Mouse (Mus musculus) cerebellum, adult 18-20 months (tissue): ENCODE data around the gene Gucy2d.
A peak's percentile ranks its signal among the peaks of the same experiment; 100 is the strongest.

ENCODE experiments used
- DNase-seq, 2 experiments: peaks; one replicate each; pipeline ENCODE4 v3.0.0; 2021

Gene Gucy2d

DNA sequence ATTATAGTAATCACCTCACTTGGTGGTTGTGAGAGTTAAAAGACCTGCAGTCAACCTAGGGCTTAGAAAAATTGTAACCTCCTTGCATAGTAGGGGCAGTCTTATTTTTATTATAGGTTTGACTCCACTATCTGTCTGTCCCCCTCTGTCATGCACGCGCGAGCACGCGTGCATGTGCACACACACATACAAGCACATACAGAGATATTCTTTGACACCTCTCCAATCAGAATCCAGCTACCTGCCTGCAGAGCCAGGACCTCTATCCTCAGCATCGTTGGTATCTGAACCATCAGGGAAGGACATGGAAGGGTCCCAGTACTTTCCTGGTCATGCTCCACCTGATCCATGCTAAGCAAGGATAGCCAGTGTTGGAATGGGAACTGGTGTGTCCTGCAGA lies 50.7 kb downstream of the Gucy2d start:
- no peak for DNase-seq

DNA sequence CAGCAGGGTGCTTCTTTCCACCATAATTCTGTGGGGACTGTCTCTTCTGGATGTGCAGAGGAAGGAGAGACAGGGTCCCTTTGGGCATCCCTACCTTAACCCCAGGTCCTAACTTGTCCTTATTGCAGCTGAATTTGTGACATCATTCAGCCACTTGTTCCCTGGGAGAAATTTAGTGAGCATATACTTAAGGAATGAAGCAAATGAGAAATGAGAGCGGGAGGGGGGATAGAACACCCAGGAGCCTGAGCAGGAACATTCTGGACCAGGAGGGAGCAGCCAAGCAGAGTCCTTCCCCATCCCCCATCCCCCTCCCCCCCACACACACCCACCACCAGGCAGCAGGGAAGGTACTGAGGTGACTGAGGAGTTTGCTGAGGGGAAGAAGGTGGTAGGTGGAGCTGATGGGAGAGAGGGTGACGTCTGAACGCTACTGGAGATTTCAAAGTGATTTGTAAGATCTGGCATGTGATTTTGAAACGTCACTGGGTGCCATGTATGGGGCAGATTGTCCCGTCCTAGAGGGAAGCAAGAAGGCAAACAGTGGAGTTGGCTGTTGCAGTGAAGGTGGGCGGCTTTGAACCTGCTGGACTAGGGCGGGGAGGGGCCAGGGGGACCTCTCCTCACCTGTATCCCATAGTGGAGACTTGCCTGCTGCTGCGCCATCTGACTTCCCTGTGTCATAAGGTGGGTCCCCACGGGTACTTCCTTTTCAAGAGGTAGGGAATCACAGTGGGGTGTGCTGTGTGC lies 51.4 kb downstream of the Gucy2d start:
- DNase-seq = no peak

DNA sequence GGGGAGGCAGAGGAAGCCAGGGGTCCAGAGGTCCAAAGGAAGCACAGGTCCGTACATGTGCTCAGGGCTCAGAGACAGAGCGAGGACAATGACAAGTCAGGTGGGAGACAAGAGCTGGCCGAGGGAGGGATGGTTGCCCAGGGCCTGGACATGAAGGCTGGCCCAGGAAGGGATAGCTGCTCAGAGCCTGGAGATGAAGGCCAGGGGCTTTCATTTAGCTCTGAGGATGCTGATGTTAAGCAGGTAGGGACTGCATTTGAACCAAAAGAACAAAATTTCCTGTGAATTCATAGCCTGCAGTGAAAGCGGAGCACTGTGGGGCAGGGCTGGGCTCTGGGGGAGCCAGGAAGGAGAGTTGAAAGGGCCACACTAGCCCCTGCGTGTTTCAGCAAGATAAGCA lies 52.1 kb downstream of the Gucy2d start:
- no peak for DNase-seq

DNA sequence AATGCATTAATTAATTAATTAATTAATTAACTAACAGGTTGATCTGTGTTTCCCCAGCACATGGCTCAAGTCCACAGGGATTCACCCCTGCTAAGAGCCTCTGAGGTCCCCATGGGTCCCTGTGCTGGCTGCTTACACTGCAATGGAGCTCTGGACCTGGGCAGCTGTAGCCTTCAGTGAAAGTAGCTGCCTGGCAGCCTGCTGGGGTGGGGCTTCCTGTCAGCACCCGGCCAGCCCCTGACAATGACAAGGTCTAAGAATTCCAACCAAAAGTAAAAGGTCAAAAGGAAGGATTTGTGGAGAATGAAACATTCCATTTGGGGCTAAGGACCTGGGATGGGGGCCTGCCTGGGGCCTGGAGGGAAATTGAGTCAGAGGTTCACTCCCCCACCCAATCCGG lies 53.1 kb downstream of the Gucy2d start:
- no peak for DNase-seq

DNA sequence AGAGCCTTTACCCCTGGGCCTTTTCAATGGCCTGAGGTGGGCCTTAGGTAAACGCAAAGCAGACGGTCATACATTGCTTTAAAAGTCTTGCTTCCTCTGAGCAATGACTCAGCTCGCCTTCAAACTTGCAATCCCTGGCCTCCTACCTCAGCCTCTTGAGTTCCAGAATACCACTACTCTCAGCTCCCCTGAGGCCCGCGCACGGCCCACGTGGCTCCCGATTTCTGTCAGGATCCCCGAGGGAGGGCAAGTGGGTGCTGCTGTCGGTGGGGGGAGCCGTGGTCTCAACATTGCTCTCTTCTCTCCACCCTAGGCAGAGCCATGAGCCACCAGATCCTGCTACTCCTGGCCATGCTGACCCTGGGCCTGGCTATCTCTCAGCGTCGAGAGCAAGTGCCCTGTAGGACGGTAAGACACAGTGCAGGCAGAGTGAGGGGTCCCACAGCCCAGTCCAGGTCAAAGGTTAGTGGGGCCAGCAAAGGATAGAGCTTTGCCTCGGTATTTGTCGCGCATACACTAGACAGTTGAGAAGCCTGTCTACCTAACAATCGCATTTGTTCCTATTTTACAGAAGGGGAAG lies 53.8 kb downstream of the Gucy2d start:
- no peak for DNase-seq

DNA sequence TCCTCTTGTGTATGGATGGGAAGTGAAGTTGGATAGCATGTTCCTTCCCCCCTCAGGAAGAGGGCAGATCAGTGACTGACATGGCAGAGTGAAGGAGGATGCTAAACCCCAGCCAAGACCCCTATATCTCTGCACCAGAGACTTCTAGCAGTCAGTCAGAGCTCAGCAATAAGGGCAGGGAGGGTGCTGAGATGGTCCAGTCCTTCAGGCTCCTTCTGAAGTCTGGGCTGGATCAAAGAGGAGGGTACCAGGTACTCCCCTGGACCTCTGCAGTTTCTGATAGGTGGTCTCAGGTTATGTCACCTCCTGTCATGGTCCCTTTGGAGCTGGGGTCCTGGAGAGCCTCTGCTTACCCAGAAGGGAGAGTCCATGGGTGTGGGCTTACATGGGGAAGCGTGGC lies 55.4 kb downstream of the Gucy2d start:
- no peak for DNase-seq

DNA sequence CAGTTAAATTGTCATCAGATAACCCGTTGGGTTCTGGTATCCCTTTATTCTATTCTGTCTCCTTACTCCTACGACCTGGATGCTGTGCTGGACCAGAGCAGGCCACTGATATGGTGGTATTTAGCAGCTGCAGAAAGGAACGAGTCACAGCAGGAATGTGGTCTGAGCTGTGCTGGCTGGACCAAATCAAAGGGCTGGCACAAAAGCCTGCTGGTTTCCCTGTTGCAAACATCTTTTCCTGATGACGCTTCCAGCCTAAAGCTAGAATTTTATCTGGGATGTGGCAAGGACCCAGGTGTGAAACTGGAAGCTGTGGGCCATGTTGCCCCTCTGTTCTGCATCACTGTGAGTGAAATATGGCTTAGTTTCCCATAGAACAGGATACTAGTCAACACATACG lies 57.2 kb downstream of the Gucy2d start:
- DNase-seq = no peak

DNA sequence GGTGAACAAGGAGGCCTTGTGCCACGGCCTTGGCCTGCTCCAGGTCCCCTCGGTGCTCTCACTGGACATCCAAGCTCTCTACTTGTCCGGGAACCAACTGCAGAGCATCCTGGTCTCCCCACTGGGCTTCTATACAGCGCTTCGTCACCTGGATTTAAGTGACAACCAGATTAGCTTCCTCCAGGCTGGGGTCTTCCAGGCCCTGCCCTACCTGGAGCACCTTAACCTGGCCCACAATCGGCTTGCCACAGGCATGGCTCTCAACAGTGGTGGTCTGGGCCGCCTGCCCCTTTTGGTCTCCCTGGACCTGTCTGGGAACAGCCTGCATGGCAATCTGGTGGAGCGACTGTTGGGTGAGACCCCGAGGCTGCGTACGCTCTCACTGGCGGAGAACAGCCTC lies 57.9 kb downstream of the Gucy2d start:
- no peak for DNase-seq

DNA sequence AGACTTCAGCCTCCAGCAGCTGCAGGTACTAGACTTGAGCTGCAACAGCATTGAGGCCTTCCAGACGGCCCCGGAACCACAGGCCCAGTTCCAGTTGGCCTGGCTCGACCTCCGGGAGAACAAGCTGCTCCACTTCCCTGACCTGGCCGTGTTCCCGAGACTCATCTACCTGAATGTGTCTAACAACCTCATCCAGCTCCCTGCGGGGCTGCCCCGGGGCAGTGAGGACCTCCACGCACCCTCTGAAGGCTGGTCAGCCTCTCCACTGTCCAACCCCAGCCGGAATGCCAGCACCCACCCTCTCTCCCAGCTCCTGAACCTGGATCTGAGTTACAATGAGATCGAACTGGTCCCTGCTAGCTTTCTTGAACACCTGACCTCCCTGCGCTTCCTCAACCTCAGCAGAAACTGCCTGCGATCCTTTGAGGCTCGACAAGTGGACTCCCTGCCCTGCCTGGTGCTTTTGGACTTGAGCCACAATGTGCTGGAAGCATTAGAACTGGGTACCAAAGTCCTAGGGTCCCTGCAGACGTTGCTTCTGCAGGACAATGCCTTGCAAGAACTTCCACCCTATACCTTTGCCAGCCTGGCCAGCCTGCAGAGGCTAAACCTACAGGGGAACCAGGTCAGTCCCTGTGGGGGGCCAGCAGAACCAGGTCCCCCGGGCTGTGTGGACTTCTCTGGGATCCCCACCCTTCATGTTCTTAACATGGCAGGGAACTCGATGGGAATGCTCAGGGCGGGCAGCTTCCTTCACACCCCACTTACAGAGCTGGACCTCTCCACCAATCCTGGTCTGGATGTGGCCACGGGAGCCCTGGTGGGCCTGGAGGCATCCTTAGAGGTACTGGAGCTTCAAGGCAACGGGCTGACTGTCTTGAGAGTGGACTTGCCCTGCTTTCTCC lies 58.7 kb downstream of the Gucy2d start:
- peak; percentile 70 to 75 for DNase-seq

DNA sequence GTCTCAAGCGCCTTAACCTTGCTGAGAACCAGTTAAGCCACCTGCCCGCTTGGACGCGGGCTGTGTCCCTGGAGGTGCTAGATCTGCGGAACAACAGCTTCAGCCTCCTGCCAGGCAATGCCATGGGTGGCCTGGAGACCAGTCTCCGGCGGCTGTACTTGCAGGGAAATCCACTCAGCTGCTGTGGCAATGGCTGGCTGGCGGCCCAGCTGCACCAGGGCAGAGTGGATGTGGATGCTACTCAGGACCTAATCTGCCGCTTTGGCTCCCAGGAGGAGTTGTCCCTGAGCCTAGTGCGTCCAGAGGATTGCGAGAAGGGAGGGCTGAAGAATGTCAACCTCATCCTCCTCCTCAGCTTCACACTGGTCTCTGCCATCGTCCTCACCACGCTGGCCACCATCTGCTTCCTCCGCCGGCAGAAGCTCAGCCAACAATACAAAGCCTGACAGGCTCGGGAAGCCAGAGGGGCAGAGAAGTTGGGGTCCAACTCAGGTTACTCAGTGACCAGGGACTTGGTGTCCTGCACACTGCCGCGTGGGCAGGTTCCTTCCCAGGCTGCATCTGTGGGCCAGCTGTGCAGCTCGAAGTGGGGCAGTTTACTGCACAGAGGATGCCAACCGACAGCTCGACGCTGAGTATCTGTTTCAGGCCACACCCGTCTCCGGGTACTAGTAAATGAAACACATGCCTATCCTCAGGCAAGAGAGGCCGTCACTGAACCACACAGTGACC lies 59.5 kb downstream of the Gucy2d start:
- DNase-seq = peak; percentile 46 to 66

DNA sequence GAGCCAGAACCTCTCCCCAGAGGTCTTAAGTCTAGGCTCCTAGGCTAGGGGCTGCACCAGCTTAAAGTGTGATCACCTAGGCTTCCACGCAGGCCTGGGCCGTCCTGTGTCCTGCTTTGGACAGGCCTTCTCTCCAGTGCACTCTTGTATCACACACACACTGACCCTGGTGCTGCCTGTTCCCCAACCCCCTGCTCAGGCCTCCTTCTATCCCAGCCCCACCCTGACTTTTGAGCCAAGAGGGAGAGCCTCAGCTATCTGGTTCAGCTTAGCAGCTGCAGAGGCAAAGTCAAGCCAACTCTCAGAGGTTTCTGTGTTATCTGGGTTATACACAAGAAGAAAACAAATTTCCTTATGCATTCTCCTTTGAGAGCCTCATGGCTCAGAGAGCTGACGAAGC lies 60.3 kb downstream of the Gucy2d start:
- no peak for DNase-seq

DNA sequence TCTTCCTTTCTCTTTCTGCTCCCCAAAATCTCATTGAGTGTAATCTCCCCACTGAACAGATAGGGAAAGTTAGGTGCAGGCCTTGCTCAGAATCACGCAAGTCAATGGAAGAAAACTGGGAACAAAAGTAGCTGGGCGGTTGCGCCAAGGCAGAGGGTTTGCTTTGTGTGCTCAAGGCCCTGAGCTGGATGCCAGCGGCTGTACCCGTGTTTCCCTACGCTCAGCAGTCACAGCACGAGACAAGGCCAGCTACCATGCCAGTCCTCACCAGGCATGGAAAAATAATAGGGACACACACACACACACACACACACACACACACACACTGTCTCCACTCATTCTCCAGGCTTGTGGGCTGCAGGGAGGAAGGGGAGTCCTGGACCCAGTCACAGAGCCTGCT lies 60.9 kb downstream of the Gucy2d start:
- DNase-seq = no peak

DNA sequence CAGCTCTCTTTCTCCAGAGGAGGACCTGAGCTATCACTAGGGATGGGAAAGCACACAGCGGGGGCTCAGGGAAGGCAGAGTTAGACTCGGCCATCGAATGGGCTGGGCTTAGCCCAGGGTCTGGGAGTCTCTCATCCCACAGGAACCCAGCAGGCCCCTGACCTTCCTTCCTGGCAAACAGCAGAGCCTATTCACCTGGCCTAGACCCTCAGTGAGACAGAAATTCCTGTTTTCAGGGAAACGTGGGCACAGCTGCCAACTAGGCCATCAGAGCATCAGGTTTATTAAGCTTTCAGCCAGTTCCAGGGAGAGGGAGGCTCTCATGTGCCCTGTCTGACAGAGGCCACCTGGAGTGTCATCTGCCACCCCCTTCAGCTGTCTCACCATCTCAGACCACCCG lies 62.7 kb downstream of the Gucy2d start:
- no peak for DNase-seq

DNA sequence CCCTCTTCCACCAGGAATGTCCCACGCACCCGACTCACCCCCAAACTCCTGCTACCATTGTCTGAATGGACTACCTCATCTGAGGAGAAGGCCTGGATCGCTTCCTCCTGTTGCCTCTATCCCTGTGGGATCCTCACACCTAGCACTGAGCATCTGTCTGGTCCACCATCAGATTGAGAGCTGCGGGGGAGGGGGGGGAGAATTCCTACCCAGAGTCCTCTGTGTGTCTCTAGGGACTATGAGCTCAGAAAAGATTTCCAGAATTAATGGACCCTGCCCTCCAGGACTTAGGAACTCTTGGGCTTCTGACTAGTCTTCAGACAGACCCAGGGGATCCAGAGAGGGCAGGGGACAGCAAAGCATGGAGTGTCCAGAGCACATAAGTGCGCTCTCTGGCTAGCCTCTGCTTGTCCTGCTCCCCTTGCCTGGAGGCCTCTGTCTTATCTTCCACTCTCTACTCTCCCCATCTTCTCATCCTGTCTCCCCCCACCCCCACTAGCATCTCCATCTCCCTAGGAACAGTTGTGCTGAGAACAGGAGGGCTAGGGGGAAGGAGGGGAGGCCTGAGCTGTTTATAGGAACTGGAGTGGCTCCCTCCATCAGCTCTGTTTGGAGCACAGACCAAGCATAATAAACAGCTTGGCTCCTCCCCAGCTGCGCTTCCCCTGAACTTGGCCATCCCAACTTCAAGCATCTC lies 63.9 kb downstream of the Gucy2d start:
- no peak for DNase-seq

DNA sequence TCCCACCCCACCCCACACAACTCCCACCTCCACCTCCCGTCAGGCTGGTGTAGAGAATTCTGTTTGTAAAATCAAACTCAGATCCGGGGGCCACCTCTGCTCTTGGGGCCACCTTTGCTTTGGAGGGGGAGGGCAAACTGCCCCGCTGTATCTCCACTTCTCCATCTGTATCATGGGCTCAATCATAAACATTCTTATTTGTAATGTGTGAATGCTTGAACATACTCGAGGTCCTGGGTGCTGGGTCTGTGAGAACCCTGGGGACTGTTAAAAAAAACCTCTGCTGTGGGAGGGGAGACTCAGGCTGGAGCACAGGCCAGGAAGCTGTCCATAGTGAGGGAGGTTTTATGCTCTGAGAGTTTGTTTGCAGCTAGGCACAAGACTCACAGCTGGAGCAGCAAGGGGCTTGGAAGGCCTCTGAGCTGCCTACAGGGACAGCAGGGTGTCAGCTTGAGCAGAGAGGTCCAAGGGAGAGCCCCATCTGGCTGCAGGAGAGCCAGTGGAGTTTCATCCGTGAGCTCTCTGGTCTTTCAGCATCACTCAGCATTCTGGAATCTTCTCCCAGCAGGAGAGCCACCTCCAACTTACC lies 64.6 kb downstream of the Gucy2d start:
- DNase-seq = no peak

DNA sequence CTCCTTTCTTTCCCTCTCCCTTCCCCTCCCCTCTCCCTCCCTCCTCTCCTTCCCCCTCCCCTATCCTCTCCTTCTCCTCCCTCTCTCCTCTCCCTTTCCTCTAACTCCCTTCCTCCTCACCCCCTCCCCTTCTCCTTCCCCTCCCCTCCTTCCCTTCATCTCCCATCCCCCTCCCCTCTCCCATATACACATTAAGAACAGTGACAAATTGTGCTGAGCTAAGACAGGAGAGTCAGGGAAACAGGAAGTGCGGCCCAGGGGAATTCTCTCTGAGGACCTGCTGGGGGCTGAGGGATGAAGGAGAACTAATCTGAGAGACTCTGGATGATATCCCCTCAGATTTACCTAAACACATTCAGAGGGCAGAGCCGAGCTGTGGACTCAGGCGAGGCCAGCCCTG lies 65.4 kb downstream of the Gucy2d start:
- DNase-seq = no peak

DNA sequence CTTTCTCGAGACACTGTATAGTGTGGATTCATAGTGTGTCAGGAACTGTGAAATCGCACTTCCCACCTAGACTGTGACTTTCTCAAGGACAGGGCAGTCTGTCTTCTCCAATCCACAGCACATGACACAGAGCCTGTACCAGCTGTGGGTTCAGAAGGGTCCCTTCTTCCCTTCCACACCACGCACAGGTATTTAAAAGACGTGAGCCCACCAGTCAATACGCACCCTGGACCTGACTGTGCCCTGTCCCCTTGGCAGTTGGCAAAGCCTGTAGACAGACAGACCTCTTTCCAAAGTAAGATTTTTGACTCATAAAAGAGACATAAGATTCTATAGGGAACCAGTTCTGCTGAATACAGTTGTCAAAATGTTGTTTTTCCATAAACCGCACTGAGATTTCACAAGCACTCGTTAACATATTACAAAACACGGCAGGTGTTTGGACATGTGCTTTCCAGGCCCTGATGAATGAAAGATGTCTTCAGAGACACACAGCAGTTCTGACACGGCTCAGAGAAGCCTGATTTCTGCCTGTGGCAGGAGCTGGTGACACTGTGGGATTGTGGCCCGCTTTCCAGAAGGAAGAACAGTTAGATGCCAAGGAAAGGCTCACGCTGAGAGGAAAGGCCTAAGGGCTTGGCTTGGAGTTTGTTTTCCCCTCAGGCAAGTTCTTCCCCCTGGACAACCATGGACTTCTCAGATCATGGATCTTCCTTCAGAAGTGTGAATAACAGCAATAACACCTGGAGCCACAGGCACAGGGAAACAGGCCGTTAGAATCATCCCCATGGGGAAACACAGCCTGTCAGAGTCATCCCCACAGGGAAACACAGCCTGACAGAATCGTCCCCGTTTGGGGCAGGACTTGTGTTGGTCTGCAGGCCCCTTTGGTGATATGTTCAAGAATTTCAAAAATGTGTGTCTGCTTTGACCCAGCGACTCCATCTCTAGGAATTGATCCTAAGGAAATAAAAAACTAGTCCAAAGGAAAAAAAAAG lies 71.0 kb downstream of the Gucy2d start:
- no peak for DNase-seq

DNA sequence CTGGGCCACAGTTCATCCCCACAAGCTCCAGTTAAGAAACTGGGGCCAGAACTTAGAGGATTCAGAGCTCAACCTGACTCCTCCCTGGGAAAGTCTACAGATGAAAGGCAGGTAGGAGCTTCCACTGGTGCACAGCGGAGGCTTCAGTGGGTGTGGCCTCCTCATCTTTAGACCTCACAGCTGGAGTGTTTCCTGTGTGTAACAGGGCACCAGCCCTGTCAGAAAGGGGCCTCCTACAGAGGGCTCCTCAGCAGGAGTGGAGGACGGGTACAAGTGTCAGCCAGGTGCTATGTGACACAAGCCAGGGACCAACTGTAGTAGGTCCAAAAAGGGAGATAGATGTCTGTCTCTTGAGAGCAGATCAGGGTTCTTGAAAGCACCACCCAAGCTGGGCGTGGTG lies 73.0 kb downstream of the Gucy2d start:
- DNase-seq = no peak

DNA sequence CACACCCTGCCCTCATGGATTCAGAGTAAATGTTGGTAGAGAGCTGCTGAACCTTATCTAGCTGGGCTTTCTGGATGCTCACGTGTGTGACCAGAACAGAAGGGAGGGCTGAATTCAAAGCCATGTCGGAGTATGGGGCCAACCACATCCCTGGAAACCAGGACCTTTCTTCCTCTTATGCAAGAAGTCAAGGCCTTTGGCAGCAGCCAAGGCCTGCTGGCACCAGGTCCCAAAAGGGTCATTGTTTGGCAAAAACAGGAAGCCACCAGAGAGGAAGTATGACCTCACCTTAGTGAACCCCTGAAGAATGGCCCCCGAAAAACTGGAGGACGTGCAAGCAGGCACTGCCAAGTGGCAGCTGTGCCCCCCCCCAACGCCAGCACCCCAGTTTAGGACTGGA lies 82.4 kb downstream of the Gucy2d start:
- no peak for DNase-seq

DNA sequence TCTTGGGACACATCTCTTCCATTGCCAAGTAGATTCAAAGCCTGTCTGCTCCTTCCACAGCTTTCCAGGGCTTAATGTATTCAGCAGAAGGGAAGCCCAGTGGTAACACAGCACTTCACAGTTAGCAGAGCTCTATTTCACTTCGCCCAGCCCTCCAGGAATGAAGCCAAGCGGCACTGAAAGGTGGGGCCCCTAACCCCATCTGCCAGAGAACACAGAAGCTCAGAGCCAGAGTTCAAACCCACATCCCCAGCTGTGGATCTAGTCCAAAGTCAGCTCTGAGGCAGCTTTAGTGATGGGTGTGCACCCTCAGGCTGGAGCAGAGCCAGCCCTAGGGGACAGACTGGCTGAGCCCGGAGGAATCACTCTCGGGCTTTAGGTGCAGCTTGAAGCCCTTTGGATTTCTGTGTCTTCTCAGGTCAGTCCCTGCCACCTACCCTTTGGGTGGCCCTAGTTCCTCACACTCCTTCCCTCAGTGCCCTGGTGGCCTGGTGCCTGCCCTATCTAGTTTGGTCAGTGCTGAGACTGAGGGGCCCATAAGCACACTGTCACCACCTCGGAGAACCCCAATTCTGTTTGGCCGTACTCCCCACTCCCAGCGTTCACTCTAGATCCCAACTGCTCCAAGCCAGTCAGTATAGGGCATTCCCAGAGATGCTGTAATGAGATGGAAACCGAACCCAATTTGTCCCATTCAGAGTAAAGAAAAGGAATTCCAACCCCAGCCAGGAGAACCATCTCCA lies 83.0 kb downstream of the Gucy2d start:
- no peak for DNase-seq
